Mouse (Mus musculus): Measurements from ENCODE around the gene Hal. TPM values are rescaled to one million over a fixed set of nuclear protein-coding genes. Genes with fewer than 3 reads are reported as not detected.

Gene Hal
- polyA plus RNA-seq, 1 experiment = 0.18 TPM

GRCm38 (mm10) chr10:93517754-93518153, 29.2 kb downstream of the Hal start:
- DNase-seq (ENCODE audit: low read depth) = no peak
- TF ChIP-seq CTCF (IDR thresholded peaks at IDR 0.05; ENCODE audit: borderline replicate concordance, extremely low read depth, insufficient read depth, insufficient read length) = no peak
- TF ChIP-seq POLR2A (IDR thresholded peaks at IDR 0.05; ENCODE audit: borderline replicate concordance, extremely low read depth, insufficient read depth, insufficient read length, poor library complexity, severe bottlenecking) = no peak

DNA sequence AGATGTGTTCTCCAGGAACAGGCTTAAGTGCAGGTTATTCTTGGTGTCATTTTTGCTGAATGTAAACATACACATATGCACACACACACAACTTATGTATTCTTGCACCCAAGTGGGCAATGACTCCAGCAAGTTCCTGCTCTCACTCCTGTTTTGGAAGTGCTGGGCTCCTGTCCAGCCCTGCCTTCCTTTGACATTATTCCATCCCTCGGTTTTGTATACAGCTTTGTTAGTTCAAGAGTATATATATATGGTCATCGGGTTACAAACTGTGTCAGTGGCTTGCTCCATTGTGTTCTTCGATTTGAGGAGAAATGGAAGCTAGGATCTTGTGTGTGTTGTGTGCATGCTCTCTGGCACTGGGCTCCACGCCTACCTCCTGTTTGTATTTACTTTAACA, 29.6 kb downstream of the Hal start:
- TF ChIP-seq CTCF (IDR thresholded peaks at IDR 0.05; ENCODE audit: borderline replicate concordance, extremely low read depth, insufficient read depth, insufficient read length) (no peak), POLR2A (IDR thresholded peaks at IDR 0.05; ENCODE audit: borderline replicate concordance, extremely low read depth, insufficient read depth, insufficient read length, poor library complexity, severe bottlenecking) (no peak)
- no peak for DNase-seq (ENCODE audit: low read depth)

DNA sequence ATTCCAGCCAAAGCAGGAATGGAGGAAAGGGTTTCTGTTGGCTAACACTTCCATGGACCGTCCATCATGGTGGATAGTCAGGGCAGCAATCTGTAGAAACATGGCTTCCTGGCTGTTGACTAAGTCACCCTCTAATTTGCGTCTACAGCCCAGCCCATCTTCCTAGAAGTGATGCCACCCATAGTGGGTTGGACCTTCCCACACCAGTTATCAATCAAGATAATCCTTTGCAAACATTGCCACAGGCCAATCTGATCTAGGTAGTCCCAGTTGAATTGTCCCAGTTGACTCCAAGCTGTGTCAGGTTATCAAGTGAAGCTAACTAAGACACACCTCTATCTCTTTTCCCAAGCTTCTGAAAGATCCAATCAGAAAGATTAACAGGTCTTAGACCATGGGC, 30.1 kb downstream of the Hal start:
- TF ChIP-seq POLR2A (IDR thresholded peaks at IDR 0.05; ENCODE audit: borderline replicate concordance, extremely low read depth, insufficient read depth, insufficient read length, poor library complexity, severe bottlenecking) (no peak), CTCF (IDR thresholded peaks at IDR 0.05; ENCODE audit: borderline replicate concordance, extremely low read depth, insufficient read depth, insufficient read length) (no peak)
- DNase-seq (ENCODE audit: low read depth) = no peak

- TF ChIP-seq CTCF (IDR thresholded peaks at IDR 0.05; ENCODE audit: borderline replicate concordance, extremely low read depth, insufficient read depth, insufficient read length) = no peak
- TF ChIP-seq POLR2A (IDR thresholded peaks at IDR 0.05; ENCODE audit: borderline replicate concordance, extremely low read depth, insufficient read depth, insufficient read length, poor library complexity, severe bottlenecking) = no peak
- DNase-seq (ENCODE audit: low read depth) = no peak
These were observed 30.6 kb downstream of the Hal start for GRCm38 (mm10) chr10:93519159-93519558.

GRCm38 (mm10) chr10:93519756-93520155, 31.2 kb downstream of the Hal start:
- no peak for DNase-seq (ENCODE audit: low read depth)
- TF ChIP-seq CTCF (IDR thresholded peaks at IDR 0.05; ENCODE audit: borderline replicate concordance, extremely low read depth, insufficient read depth, insufficient read length) (no peak), POLR2A (IDR thresholded peaks at IDR 0.05; ENCODE audit: borderline replicate concordance, extremely low read depth, insufficient read depth, insufficient read length, poor library complexity, severe bottlenecking) (no peak)

DNA sequence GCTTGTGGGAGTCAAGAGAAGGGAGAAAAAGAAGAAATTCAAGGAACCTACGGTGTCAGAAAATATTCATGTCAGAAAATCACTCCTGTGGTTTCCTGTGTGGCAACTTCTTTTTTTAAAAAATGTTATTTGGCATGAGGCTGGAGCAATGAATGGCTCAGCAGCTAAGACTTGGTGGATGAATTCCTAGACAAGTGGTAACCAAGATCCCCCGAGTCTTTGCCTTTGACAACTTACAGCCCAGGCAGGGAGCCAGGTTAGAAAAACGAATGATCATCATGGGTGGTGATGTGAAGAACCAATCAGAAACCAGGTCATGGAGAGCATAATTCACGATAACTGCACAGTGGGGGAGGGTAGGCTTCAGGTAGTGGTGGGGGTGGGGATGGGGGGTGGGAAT, 32.4 kb downstream of the Hal start:
- no peak for DNase-seq (ENCODE audit: low read depth)
- TF ChIP-seq POLR2A (IDR thresholded peaks at IDR 0.05; ENCODE audit: borderline replicate concordance, extremely low read depth, insufficient read depth, insufficient read length, poor library complexity, severe bottlenecking) = no peak
- TF ChIP-seq CTCF (IDR thresholded peaks at IDR 0.05; ENCODE audit: borderline replicate concordance, extremely low read depth, insufficient read depth, insufficient read length) = no peak

DNA sequence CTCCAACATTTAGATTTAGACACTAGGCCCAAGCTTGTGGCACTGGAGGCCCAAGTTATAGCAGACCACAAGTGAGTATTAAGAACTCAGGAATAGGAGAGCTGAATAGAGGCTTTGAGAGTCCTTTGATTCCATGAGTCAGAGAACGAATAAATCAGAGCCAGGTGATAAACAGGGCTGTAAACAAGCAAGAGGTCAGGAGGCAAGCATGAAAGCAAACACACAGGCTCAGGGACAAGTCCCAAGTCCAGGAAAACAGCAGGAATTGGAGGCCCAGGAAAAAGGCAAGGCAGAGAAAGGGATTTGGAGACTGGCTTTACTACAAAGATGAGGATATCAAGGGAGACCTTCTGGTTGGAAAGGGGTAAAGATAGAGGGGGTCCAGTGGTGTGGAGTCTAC, 36.8 kb downstream of the Hal start:
- DNase-seq (ENCODE audit: low read depth) = no peak
- TF ChIP-seq CTCF (IDR thresholded peaks at IDR 0.05; ENCODE audit: borderline replicate concordance, extremely low read depth, insufficient read depth, insufficient read length) (no peak), POLR2A (IDR thresholded peaks at IDR 0.05; ENCODE audit: borderline replicate concordance, extremely low read depth, insufficient read depth, insufficient read length, poor library complexity, severe bottlenecking) (no peak)

GRCm38 (mm10) chr10:93538287-93538686, 49.7 kb downstream of the Hal start:
- TF ChIP-seq CTCF (IDR thresholded peaks at IDR 0.05; ENCODE audit: borderline replicate concordance, extremely low read depth, insufficient read depth, insufficient read length) (no peak), POLR2A (IDR thresholded peaks at IDR 0.05; ENCODE audit: borderline replicate concordance, extremely low read depth, insufficient read depth, insufficient read length, poor library complexity, severe bottlenecking) (no peak)
- DNase-seq (ENCODE audit: low read depth) = no peak

GRCm38 (mm10) chr10:93538818-93539217, 50.2 kb downstream of the Hal start:
- DNase-seq (ENCODE audit: low read depth) = no peak
- TF ChIP-seq CTCF (IDR thresholded peaks at IDR 0.05; ENCODE audit: borderline replicate concordance, extremely low read depth, insufficient read depth, insufficient read length) (no peak), POLR2A (IDR thresholded peaks at IDR 0.05; ENCODE audit: borderline replicate concordance, extremely low read depth, insufficient read depth, insufficient read length, poor library complexity, severe bottlenecking) (no peak)

- TF ChIP-seq CTCF (IDR thresholded peaks at IDR 0.05; ENCODE audit: borderline replicate concordance, extremely low read depth, insufficient read depth, insufficient read length) = peak; percentile 59; the same call in 1 of the 2 replicates
- no peak for TF ChIP-seq POLR2A (IDR thresholded peaks at IDR 0.05; ENCODE audit: borderline replicate concordance, extremely low read depth, insufficient read depth, insufficient read length, poor library complexity, severe bottlenecking)
- peak; percentile 91 for DNase-seq (ENCODE audit: low read depth)
These were observed 51.3 kb downstream of the Hal start, which contains the start of gene Amdhd1 for GRCm38 (mm10) chr10:93539775-93540430. Gene Amdhd1, minus strand, starts transcription at chr10:93540033.

DNA sequence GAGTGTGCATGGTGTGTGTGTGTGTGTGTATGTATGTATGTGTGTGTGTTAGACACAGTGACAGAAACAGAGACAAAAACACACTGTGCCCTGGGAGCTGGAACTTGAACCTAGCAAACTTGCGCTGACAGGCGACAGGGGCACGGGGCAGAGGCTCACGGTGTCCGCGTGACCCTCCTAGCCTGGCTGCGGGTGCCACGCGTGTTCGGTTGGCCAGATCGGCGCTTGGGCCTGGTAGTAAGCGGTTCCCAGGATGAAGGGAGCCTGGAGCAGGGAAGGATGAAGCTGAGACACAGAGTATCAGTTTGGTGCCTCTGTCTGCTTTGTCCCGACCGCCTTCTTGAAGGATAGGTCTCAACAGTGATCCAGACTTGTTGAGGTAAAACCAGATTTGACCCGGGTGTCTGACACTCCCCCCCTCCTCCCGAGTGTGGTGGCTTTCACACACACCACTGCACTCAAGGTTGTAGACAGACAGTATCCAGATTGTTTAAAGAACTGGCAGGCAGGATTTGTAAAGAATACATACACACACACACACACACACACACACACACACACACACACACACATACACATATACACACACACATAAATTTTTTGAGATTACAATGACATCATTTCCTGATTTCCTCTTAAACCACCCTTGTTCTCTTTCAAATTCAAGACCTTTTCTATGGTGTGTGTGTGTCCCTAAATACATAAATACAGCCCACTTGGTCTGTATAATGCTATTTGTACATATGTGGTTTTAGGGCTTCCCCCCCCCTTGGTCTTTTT, 52.1 kb downstream of the Hal start, which contains the start of gene Ccdc38:
TSS of gene Ccdc38 (plus strand) at position 202 of the 780 bp plus-strand sequence.
- peak; percentile 13 for DNase-seq (ENCODE audit: low read depth)
- TF ChIP-seq CTCF (IDR thresholded peaks at IDR 0.05; ENCODE audit: borderline replicate concordance, extremely low read depth, insufficient read depth, insufficient read length) = no peak
- no peak for TF ChIP-seq POLR2A (IDR thresholded peaks at IDR 0.05; ENCODE audit: borderline replicate concordance, extremely low read depth, insufficient read depth, insufficient read length, poor library complexity, severe bottlenecking)

Data from brain, embryonic 14.5 days (tissue).